Mouse (Mus musculus): ENCODE measurements around the gene Rnf115.

- no peak for TF ChIP-seq CTCF (IDR thresholded peaks at IDR 0.05; ENCODE audit: low read depth, low read length)
- TF ChIP-seq POLR2A (IDR thresholded peaks at IDR 0.05; ENCODE audit: extremely low read depth, insufficient read depth, low read length) = no peak
These were observed 38.6 kb upstream of the Rnf115 start for GRCm38 (mm10) chr3:96688854-96689253.
